Mouse (Mus musculus): Measurements from ENCODE around the gene Atrn.

DNA sequence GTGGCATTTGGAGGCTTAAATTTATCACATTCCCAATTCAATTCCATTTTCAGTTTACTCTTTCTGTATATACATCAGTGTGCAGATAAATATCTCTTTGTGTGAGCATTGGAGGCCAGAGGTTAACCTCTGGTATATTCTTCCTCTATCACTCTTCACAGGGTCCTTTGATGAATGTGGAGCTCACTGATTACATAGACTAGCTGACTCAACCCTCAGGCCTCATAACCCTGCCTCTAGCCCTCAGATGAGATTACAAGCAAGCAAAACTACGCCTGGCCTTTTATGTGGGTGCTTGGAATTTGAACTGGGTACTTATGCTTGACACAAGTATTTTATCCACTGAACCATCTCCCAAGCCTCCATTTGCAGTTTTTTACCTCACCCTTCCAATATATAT, 68.6 kb downstream of the Atrn start:
- no peak for TF ChIP-seq CTCF (IDR thresholded peaks at IDR 0.05)
- no peak for TF ChIP-seq EP300 (IDR thresholded peaks at IDR 0.05)
